Mouse (Mus musculus) gastrocnemius, postnatal 4 days (tissue): ENCODE measurements around the gene Ascl1. TPM values are rescaled to one million over a fixed set of nuclear protein-coding genes. Genes with fewer than 3 reads are reported as not detected.

ENCODE experiments used
- DNase-seq, 2 experiments: peaks; one replicate each; pipeline ENCODE4 v3.0.0; 2021 to 2022; ENCODE audit warnings: low spot score in 2 of 2, mixed read lengths in 2 of 2
- total RNA-seq, 2 experiments: library from RNA; stranded (reverse); gene quantifications; 2 replicates each; pipeline ENCODE4 v1.2.3; 2021

Gene Ascl1
- total RNA-seq, 2 experiments from 2014 or later, result 0.10 TPM; not detected in 1

DNA sequence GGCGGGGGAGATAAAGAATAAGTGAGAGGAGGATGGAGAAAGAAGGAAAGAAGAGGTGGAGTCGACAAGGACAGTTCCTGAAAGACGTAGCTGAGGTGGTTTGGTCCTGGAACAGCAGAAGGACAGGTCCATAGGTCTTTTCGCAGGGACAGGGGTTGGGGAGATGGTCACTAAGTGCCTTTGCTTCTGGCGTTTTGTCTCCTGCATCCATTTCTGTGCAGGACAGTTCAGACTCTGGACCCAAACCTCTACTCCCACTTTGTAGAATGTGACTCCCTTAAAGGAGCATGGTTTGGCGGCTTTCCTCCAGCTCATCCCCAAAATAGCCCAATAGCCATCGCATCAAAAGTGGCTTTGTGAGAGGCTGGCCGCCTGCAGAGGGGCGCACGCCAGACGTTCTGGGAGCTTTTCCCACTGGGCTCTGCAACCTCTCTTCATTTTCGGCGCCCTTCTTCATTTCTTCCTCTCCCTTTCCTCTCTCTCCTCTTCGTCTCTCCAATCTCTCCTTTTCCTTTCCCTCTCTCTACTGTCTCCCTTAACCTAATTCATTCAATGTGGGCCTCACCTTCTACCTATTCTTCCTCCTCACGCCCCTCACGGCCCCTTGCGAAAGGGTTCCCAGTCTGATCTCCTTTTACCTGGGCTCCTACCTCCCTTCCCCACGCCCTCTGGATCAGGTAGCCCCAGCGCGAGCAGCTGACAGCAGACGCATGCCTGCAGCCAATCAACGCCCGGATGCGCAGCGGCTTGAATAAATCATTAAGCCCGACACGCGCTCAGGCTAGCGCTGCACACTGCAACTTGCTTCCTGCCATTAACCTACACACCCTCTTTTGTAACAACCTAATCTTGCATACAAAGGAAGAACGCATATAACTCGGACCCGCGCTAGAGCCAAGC lies 7.5 kb downstream of the Ascl1 start:
- no peak for DNase-seq

- no peak for DNase-seq
These were observed 8.4 kb downstream of the Ascl1 start for GRCm38 (mm10) chr10:87484831-87485720.

DNA sequence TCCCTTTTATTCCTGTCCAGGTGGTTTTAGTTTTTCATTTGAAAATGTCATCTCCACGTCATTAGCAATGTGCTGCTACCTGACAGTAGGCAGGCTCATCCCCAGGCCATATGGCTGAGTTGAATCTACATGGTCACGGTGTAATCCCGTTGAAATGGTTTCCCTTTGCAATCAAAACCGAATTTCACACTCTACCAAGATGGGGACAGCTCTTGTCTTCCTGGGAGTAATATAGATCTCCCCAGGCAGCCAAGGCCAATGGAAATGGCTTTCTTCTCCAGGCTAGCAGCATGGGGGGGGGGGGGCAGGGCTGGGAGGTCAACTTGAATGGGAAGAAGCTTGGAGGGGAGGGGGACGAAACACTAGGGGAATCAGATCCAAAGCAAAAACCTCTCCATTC lies 15.6 kb downstream of the Ascl1 start:
- no peak for DNase-seq

DNA sequence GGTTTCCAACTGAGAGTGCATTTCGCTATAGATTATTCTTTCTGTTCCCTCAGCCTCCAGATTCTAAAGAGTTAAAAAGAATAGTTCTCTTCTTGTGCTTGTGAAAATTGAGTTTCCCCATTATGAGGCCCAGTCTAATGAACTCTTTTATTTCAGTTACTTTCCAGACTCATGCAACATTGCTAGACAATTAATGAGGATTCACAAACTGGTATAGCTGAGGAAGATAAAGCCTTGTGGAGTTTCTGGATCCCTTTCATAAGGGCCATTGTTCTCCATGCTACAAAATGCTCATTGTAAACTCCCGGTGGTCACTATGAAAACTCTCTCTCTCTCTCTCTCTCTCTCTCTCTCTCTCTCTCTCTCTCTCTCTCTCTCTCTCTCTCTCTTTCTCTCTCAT lies 18.5 kb downstream of the Ascl1 start:
- no peak for DNase-seq

DNA sequence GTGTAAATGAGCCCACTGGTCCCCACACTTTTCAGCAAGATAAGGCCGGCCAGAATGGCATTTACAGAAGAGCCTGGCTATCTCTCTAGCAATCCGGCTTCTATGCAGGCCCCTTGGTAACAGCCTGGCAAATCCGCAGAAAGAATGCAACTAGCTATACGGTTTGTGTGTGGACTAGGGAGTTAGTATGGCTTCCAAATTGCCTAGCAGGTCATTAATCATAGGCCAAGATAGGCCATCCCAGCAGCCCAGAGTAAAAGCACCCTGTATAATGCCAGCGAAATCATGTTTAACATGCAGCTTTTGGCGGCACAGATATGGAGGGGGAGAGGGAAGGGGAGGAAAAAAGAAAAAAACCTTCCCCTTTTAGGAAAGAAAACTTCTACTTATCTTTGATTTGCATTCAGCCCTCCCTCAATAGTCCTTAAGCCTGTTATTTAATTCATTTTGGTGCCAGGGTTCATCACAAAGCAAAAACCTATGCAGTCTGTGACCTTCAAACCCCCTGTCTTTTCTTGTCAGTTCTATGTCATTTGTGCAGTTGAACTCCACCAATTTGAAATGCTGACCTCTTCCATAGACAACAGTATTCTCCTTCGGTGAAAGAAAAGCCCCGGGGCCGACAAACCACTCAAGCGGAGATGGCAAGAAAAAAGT lies 19.9 kb downstream of the Ascl1 start:
- no peak for DNase-seq

- no peak for DNase-seq
These were observed 42.7 kb downstream of the Ascl1 start for GRCm38 (mm10) chr10:87450777-87451176.

DNA sequence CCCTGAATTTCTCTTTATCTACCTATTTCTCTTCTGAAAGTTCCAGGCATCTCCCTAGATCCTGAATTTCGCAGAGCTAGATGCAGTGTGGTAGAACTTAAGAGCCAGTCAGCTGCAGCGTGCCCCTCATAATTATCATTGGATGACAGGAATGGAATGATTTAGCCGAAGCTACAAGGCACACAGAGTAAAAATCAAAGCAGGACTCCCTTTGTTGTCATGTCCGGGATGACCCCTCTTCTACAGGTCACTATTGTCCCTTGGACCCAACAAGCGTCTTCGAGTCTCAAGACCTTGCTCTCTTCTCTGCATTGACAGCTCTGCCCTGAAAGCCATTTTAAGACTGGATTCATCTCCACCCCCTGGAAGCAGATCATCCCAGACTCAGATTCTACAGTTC lies 44.1 kb downstream of the Ascl1 start:
- no peak for DNase-seq

DNA sequence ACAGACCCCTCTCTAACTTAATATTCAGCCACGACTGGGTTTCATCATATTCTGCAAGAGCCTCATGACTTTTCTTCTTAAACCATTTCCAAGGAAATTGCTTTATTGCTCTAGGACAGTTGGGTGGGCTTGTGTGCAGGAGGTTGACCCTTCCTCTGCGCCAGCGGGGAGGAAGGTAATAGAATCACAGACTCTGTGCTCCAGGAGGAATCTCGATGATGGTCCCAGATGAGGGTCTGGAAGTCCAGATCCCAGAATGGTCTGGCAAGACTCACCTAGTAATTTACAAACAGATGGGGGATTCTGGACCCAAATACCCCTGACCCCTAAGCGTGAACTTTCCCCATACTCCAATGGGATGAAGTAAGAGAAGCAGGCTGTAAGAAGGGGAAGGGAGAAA lies 45.2 kb downstream of the Ascl1 start:
- no peak for DNase-seq

- DNase-seq, result no peak
These were observed 45.7 kb downstream of the Ascl1 start for GRCm38 (mm10) chr10:87447754-87448095.

- no peak for DNase-seq
These were observed 46.4 kb downstream of the Ascl1 start for GRCm38 (mm10) chr10:87446829-87447753.

DNA sequence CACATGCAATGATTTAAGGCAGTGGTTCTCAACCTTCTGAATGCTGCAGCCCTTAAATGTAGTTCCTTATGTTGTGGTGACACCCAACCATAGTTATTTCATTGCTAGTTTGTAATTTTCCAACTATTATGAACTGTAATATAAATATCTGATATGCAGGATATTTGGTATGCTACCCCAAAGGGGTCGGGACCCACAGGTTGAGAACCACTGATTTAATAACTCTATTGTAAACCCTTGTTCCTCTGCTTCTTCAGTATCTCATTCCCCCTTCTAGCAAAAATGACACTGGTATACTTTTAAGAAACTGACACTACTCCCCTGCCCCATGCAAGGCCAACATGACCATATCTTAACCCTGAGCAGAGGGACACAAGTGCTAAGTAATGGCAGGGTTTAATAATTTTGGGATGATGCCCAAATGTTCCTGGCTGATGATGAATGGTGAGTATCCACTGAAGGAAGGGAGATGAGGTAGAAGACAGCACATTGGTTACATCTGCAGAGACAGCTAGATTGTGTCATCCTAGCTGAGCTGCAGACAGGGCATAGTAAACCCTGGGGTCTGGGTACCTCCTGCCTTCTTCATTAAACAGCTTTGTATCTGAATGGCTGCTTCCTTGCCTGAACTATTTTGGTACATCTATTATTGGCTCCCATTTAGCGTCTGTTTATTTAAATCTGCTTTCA lies 47.2 kb downstream of the Ascl1 start:
- DNase-seq, result no peak

Other genes starting within 250 kb of the Ascl1 start
- under 1 TPM in 1 of 2 experiments, not detected in 1; 0.47 TPM for gene Pah, start 28.1 kb upstream of the Ascl1 start, total RNA-seq